Mouse (Mus musculus) stomach, postnatal 0 days (tissue): ENCODE results near the gene Ggt1. TPM values are rescaled to one million over a fixed set of nuclear protein-coding genes. Genes with fewer than 3 reads are reported as not detected.

Experiments
- ATAC-seq: fragments of 200-750 bp; cut with Nextera tagmentation; 2 replicates; pipeline ENCODE4 v1.8.0; 2017; ENCODE audit not compliant: low FRiP score, low TSS enrichment
- DNase-seq: peaks from one replicate; pipeline ENCODE4 v3.0.0-alpha.2; 2016; ENCODE audit warnings: low spot score
- H3K27ac ChIP-seq: fragments of 300-500 bp; sonication (generic); replicated peaks from 2 replicates; pipeline ENCODE4 v1.5.1; 2014; ENCODE audit warnings: mild to moderate bottlenecking, control low read depth
- H3K27me3 ChIP-seq: fragments of 300-500 bp; sonication (generic); 2 replicates; pipeline ENCODE4 v1.6.1; 2014; ENCODE audit warnings: low read length; ENCODE audit not compliant: control insufficient read depth, insufficient read depth
- H3K36me3 ChIP-seq: fragments of 300-500 bp; sonication (generic); 2 replicates; pipeline ENCODE4 v1.6.1; 2014; ENCODE audit warnings: low read length, mixed read lengths; ENCODE audit not compliant: control insufficient read depth, insufficient read depth
- H3K4me1 ChIP-seq: fragments of 300-500 bp; sonication (generic); replicated peaks from 2 replicates; pipeline ENCODE4 v1.6.1; 2014; ENCODE audit warnings: antibody characterized with exemption; ENCODE audit not compliant: control insufficient read depth, insufficient read depth
- H3K4me2 ChIP-seq: fragments of 300-500 bp; sonication (generic); replicated peaks from 2 replicates; pipeline ENCODE4 v1.6.1; 2014; ENCODE audit warnings: low read depth, mild to moderate bottlenecking, control low read depth, moderate library complexity
- H3K4me3 ChIP-seq: fragments of 300-500 bp; sonication (generic); 2 replicates; pipeline ENCODE4 v1.5.1; 2014; ENCODE audit warnings: low read depth, low read length, control low read depth
- H3K9ac ChIP-seq: fragments of 300-500 bp; sonication (generic); 2 replicates; pipeline ENCODE4 v1.6.1; 2014; ENCODE audit warnings: mild to moderate bottlenecking, low read length, control low read depth, mixed read lengths
- H3K9me3 ChIP-seq: fragments of 300-500 bp; sonication (generic); 2 replicates; pipeline ENCODE4 v1.6.1; 2016; ENCODE audit warnings: low read length; ENCODE audit not compliant: control insufficient read depth
- CTCF ChIP-seq: IDR thresholded peaks from 2 replicates; pipeline ENCODE4 v1.5.1; 2016; ENCODE audit warnings: antibody characterized with exemption, low read depth, mild to moderate bottlenecking, moderate library complexity
- EP300 ChIP-seq: optimal IDR thresholded peaks from 2 replicates; pipeline ENCODE3; 2016; ENCODE audit warnings: antibody characterized with exemption
- WGBS: fragments of 180-500 bp; shearing (Covaris S2); extraction: QIAGEN DNeasy Blood & Tissue Kit; methylation state at CpG from one replicate; pipeline ENCODE4 v1.1.7; 2014; 5-methylcytosine and 5-hydroxymethylcytosine counted together
- polyA plus RNA-seq: library from polyadenylated mRNA; unstranded; fragments of >200 nt; fragmentation: Nextera tagmentation; extraction: Ambion mirVana; gene quantifications from 2 replicates; pipeline ENCODE4 v1.2.1, GENCODE M21; 2015

The Ggt1 gene
- polyA plus RNA-seq = 1.9 and 2.1 TPM in 2 replicates

DNA sequence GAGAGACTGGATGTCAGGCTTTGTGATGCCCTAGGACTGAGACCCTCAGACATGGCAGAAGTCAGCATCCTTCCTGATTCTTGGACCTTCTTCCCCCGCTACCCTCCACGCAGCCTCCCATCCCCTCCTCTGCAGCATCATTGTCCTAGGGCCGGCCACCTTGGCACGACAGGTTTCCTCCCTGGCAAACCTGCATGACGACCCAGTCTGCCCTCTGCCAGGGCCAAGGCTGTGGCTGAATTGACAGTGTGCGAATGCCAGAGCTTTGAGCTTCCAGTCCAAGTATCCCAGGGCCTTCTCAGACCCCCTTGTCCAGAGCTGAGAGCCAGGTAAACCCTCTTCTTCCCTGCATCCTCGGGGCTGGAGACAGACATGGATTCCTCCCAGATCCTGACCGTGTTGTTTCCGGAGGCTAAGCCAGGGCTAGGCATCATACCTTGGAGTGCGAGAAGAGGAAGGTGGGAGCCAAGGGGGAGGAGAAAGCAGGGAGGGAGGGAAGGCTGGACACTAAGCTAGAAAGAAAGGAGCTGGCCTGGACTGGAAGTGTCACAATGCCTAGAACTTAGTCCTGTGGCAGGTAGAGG is at the start of gene Ggt1:
TSS of gene Ggt1 (plus strand) at position 534 of the 584 bp plus-strand sequence.
- Histone ChIP-seq H3K9ac (no peak within 1 kb of the TSS), H3K4me2 (peak within 1 kb of the TSS; percentile 97; the same call in 1 of the 2 replicates), H3K4me3 (no peak within 1 kb of the TSS), H3K4me1 (no peaks in the 10 kb centered on the region), H3K27ac (no peak within 1 kb of the TSS), H3K36me3 (no peaks in the 10 kb centered on the region), H3K27me3 (0 out of 2 replicates have a peak, but pooled peaks cover 2% of the 10 kb centered on the region), H3K9me3 (no peaks in the 10 kb centered on the region)
- TF ChIP-seq EP300 (no peak), CTCF (no peak)
- no peak for DNase-seq
- no peak for ATAC-seq
- 51% methylated on average over 10 of the region's 10 CpGs for WGBS

DNA sequence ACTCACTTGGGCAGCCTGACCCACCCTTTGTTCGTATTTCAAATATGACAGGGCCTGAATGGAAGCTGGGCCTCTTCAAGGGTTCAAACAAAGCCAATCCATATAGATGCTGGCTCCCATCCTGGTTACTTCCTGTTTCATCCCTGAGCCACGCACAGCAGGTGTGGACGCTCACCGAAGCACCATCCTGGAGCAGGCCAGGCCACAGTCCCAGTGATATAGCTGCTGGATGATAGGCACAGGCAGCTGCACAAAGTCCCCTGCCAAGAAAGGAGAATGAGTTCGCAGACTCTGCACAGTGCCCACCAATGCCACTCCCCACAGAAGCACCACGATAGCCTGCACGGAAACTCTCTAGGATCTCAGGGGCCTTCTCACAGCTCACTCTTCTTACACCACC is 49.5 kb upstream of the Ggt1 start:
- no peak overlapping the region for H3K9ac ChIP-seq
- no peak overlapping the region for H3K4me3 ChIP-seq
- H3K4me2 ChIP-seq = no peak overlapping the region
- DNase-seq (no peak), ATAC-seq (no peak)
- WGBS = 91% methylated on average over 7 of the region's 7 CpGs
- peaks cover 33% of the 10 kb centered on the region for H3K36me3 ChIP-seq
- no peaks in the 10 kb centered on the region for H3K9me3 ChIP-seq
- H3K27me3 ChIP-seq = no peaks in the 10 kb centered on the region
- TF ChIP-seq CTCF = no peak
- no peak for TF ChIP-seq EP300
- H3K27ac ChIP-seq = no peak overlapping the region
- H3K4me1 ChIP-seq = no peaks in the 10 kb centered on the region; the same call in 1 of the 2 replicates

- ATAC-seq (no peak), DNase-seq (no peak)
- no peak for TF ChIP-seq CTCF
- TF ChIP-seq EP300 = no peak
- H3K9me3 ChIP-seq = no peaks in the 10 kb centered on the region
- H3K36me3 ChIP-seq = peaks cover 30% of the 10 kb centered on the region
- 85% methylated on average over 7 of the region's 7 CpGs for WGBS
- no peaks in the 10 kb centered on the region for H3K27me3 ChIP-seq
- H3K9ac ChIP-seq = no peak overlapping the region
- no peak overlapping the region for H3K27ac ChIP-seq
- H3K4me3 ChIP-seq = no peak overlapping the region
- no peak overlapping the region for H3K4me2 ChIP-seq
- H3K4me1 ChIP-seq = no peaks in the 10 kb centered on the region; the same call in 1 of the 2 replicates
Measured at GRCm38 (mm10) chr10:75512796-75513195, 48.6 kb upstream of the Ggt1 start.

DNA sequence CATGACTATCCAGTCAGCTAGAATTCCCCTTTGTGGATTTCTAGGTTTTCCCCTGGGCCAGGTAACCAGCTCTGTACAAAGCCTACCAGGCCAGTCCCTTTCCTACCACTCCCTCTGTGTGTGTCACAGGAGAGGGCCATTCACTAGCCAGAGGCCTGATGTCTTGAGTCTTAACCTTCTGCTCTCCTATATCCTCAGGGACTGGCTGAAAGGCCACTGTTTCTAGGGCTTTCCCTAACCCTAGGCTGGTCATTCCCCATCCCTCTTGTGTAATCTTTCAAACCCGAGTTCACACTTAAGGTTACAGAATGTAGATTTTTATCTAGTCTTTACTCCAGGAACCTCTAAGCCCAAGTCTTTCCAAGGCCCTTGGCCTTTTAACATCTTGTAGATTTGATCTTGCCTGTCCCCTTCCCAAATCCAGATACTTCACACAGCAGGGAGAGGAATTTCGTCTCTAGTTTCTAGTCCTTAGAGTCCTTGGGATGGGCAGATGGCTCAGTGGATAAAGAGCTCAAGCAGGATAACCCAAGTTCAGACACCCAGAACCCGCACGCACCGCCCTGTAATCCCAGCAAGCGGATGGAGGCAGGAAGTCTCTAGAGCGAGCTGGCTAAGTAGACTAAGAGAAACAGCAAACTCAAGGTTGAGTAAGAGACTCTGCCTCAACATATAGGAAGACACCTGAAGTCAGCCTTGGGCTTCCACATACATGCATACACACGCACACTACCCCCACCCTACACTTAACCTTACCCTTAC is 47.9 kb upstream of the Ggt1 start:
- Histone ChIP-seq H3K4me2 (no peak overlapping the region), H3K27ac (no peak overlapping the region), H3K9ac (no peak overlapping the region), H3K27me3 (no peaks in the 10 kb centered on the region), H3K4me1 (no peaks in the 10 kb centered on the region; the same call in 1 of the 2 replicates), H3K9me3 (no peaks in the 10 kb centered on the region), H3K36me3 (peaks cover 26% of the 10 kb centered on the region), H3K4me3 (no peak overlapping the region)
- TF ChIP-seq EP300 = no peak
- TF ChIP-seq CTCF = no peak
- 88% methylated on average over 8 of the region's 8 CpGs for WGBS
- DNase-seq (no peak), ATAC-seq (no peak)

DNA sequence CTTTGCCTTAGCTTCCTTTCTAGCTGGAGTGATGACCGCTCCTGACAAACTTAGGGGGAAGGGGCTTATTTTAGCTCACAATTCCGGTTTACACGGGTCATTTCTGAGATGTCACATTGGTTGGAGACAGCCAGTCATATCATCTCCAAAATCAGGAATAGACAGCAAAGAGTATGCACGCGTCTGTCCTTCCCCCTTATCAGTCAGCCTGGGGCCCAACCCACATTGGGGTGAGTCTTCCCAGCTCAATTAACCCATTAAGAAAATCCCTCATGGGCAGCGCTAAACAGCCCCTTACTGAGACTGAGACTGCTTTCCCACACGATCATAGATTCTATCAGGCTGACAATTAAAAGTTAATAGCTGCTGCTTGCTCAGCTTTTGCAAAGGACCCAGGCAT is 47.0 kb upstream of the Ggt1 start:
- no peak overlapping the region for H3K27ac ChIP-seq
- H3K27me3 ChIP-seq = no peaks in the 10 kb centered on the region
- H3K9me3 ChIP-seq = no peaks in the 10 kb centered on the region
- H3K9ac ChIP-seq = no peak overlapping the region
- peaks cover 18% of the 10 kb centered on the region for H3K36me3 ChIP-seq
- H3K4me3 ChIP-seq = no peak overlapping the region
- 67% methylated on average over 7 of the region's 7 CpGs for WGBS
- H3K4me2 ChIP-seq = no peak overlapping the region
- H3K4me1 ChIP-seq = no peaks in the 10 kb centered on the region; the same call in 1 of the 2 replicates
- ATAC-seq (no peak), DNase-seq (no peak)
- TF ChIP-seq CTCF = no peak
- TF ChIP-seq EP300 = no peak
